Comparison of ENCODE assay signal across 8 mouse cellular contexts in the genomic region with DNA sequence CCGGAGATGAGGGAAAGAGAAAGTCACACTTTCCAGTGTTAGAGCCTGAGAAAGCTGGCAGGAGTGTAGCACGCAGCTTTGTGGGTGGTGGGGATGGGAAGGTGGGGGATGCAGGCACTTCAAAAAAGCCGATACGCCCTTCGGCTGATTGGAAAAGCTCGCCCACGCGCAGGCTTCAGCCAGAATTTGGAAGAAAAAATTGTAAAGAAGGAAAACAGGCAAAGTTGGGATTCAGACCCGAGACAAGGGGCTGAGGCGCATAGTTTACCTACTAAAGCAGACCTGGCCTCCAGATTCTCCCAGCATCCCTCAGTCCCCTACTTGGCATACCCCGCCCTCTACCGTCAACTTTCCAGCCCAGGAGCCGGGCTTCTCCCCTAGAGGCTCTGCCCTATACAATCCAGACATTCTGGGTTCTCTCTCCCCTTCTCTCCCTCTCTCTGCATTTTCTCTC. TPM values are rescaled to one million over a fixed set of nuclear protein-coding genes. Genes with fewer than 3 reads are reported as not detected.
A peak's percentile ranks its signal among the peaks of the same experiment; 100 is the strongest.
DNase-seq lines count a peak whose midpoint lies in the region.

No protein-coding gene starts in this region.

- DNase-seq in ovary, postnatal 14 days (ENCODE audit: low spot score) = peak; percentile 7
- DNase-seq in ovary, postnatal 36 days (ENCODE audit: low spot score) = no peak
- DNase-seq in frontal cortex, postnatal 10 days (ENCODE audit: low spot score in 2 of 2) = peak; percentile 38 to 41
- peak; percentile 17 for DNase-seq in left cerebral cortex, postnatal 4 days
- peak; percentile 24 for DNase-seq in neural tube, embryonic 10.5 days (ENCODE audit: extremely low spot score, low spot score)
- DNase-seq in thymus, postnatal 36 days = no peak
- DNase-seq in adipocyte (ENCODE audit: low spot score) = no peak
- no peak for DNase-seq in gastrocnemius, postnatal 10 days

- intact Hi-C loops in left cerebral cortex, postnatal 4 days (cut with DNase I) = no loop called here

RNA-seq across cellular contexts. Expression of a gene that starts 8.0 kb away (rescaled TPM):
- total RNA-seq in left cerebral cortex, postnatal 4 days (2021) = under 1 TPM in 1 of 2 experiments, not detected in 1; 0.46 TPM
- total RNA-seq in gastrocnemius, postnatal 10 days (2021) = not detected

RNA-seq across cellular contexts. Expression of a gene that starts 9.2 kb away (rescaled TPM):
- total RNA-seq in left cerebral cortex, postnatal 4 days (2021) = 10 to 100 TPM; 12.3 to 13.4 TPM
- total RNA-seq in gastrocnemius, postnatal 10 days (2021) = 1 to 10 TPM; 2.1 to 4.0 TPM

RNA-seq across cellular contexts. Expression of a gene that starts 23.3 kb away (rescaled TPM):
- total RNA-seq in left cerebral cortex, postnatal 4 days (2021) = not detected
- not detected for total RNA-seq in gastrocnemius, postnatal 10 days (2021)

RNA-seq across cellular contexts. Expression of a gene that starts 24.7 kb away (rescaled TPM):
- total RNA-seq in left cerebral cortex, postnatal 4 days (2021) = 10 to 100 TPM; 26.4 to 28.8 TPM
- total RNA-seq in gastrocnemius, postnatal 10 days (2021) = 1 to 10 TPM; 4.2 to 5.6 TPM

RNA-seq across cellular contexts. Expression of a gene that starts 44.4 kb away (rescaled TPM):
- under 1 TPM; 0.34 to 0.48 TPM for total RNA-seq in left cerebral cortex, postnatal 4 days (2021)
- 1 to 10 TPM in 1 of 2 experiments, under 1 TPM in 1; 0.14 to 1.8 TPM for total RNA-seq in gastrocnemius, postnatal 10 days (2021)

Comparison
In these comparisons a context has a peak if more than half of its experiments do, and no peak if none do; other contexts are left out.
1. DNase-seq: peak in ovary, postnatal 14 days (single experiment), frontal cortex, postnatal 10 days (2 of 2), left cerebral cortex, postnatal 4 days (single experiment) and neural tube, embryonic 10.5 days (single experiment); none in ovary, postnatal 36 days (single experiment), thymus, postnatal 36 days (0 of 2), adipocyte (single experiment) and gastrocnemius, postnatal 10 days (single experiment).